Mouse (Mus musculus): ENCODE results near the gene Smurf2. TPM values are rescaled to one million over a fixed set of nuclear protein-coding genes. Genes with fewer than 3 reads are reported as not detected.

The Smurf2 gene
- total and polyA plus RNA-seq, 3 experiments, result 2.2 to 28.1 (median 20.0) TPM

DNA sequence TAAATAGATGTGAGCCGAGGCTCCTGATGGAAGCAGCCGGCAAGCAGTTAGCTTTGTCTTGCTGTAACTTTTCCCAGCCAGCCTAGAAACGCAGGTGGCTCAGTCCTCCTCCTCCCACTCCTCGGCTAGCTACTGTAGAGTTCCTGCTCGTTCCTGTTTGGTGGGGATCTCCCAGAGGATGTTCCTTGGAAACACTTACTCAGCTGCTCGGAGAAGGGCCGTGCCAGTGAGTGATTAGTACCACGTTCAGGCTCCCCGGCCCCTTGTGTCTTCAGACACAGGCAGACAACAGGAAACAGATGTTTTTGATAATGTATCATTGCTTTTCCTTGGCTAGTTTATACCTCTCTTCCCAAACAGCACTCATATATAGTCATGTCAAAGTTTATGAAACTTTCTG, 124.8 kb downstream of the Smurf2 start:
- ATAC-seq (ENCODE audit: extremely low read depth, insufficient number of reproducible peaks, low FRiP score, poor library complexity, severe bottlenecking), result no peak
- H3K27me3 ChIP-seq (ENCODE audit: insufficient read depth, low read length), result no peaks in the 10 kb centered on the region
- 0 out of 2 replicates have a peak, but pooled peaks cover 2% of the 10 kb centered on the region for H3K9me3 ChIP-seq (replicated peaks)
- H3K36me3 ChIP-seq (replicated peaks), result peaks cover 87% of the 10 kb centered on the region
- no peak for DNase-seq (ENCODE audit: low spot score)
- H3K4me3 ChIP-seq (ENCODE audit: low read depth, low read length), result no peak overlapping the region
- peaks cover 9% of the 10 kb centered on the region for H3K4me1 ChIP-seq (ENCODE audit: insufficient read depth, low read depth, low read length)
- no peak for TF ChIP-seq GATA2 (IDR thresholded peaks at IDR 0.05; ENCODE audit: borderline replicate concordance, low read depth, low read length)

GRCm38 (mm10) chr11:106793846-106794245, 126.7 kb downstream of the Smurf2 start:
- TF ChIP-seq CTCF (IDR thresholded peaks at IDR 0.05; ENCODE audit: low read depth, low read length) (no peak), GATA1 (IDR thresholded peaks at IDR 0.05; ENCODE audit: borderline replicate concordance, low read length) (no peak), TAL1 (conservative IDR thresholded peaks at IDR 0.05; ENCODE audit: low read depth, low read length) (no peak), GATA2 (IDR thresholded peaks at IDR 0.05; ENCODE audit: borderline replicate concordance, low read depth, low read length) (no peak)
- H3K36me3 ChIP-seq (replicated peaks), result peaks cover 70% of the 10 kb centered on the region
- ATAC-seq (ENCODE audit: extremely low read depth, insufficient number of reproducible peaks, low FRiP score, poor library complexity, severe bottlenecking), result no peak
- peaks cover 13% of the 10 kb centered on the region for H3K4me1 ChIP-seq (ENCODE audit: insufficient read depth, low read depth, low read length)
- no peak overlapping the region for H3K4me3 ChIP-seq (ENCODE audit: low read depth, low read length)
- H3K27me3 ChIP-seq (ENCODE audit: insufficient read depth, low read length), result no peaks in the 10 kb centered on the region
- 0 out of 2 replicates have a peak, but pooled peaks cover 2% of the 10 kb centered on the region for H3K9me3 ChIP-seq (replicated peaks)
- DNase-seq (ENCODE audit: low spot score), result no peak

DNA sequence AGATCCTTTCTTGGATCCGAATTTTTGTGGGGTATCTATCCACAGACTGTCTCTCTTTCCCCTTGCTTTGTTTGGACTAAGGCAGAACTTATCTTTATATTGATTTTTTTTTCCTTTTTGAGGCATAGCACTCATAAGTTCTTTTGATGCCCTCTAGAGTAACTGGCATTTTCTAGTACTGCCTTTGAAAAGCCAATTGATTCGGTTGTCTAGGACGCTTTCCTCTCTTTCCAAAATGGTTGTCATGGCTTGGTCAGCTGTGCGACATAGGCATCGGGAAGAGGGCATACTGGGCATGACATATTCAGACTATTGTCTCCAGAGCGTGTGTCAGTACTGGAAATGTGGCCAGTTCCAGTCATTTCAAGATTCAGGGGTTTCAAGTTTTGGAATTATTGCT, 130.9 kb downstream of the Smurf2 start:
- H3K4me3 ChIP-seq (ENCODE audit: low read depth, low read length), result peak overlapping the region; percentile 82
- peak; percentile 20 for DNase-seq (ENCODE audit: low spot score)
- TF ChIP-seq TAL1 (conservative IDR thresholded peaks at IDR 0.05; ENCODE audit: low read depth, low read length) (no peak), POLR2AphosphoS5 (IDR thresholded peaks at IDR 0.05; ENCODE audit: insufficient replicate concordance, low read depth, low read length) (no peak), GATA1 (IDR thresholded peaks at IDR 0.05; ENCODE audit: borderline replicate concordance, low read length) (no peak), GATA2 (IDR thresholded peaks at IDR 0.05; ENCODE audit: borderline replicate concordance, low read depth, low read length) (no peak), CTCF (IDR thresholded peaks at IDR 0.05; ENCODE audit: low read depth, low read length) (no peak)
- no peaks in the 10 kb centered on the region for H3K27me3 ChIP-seq (ENCODE audit: insufficient read depth, low read length)
- no peaks in the 10 kb centered on the region for H3K9me3 ChIP-seq (replicated peaks)
- H3K4me1 ChIP-seq (ENCODE audit: insufficient read depth, low read depth, low read length), result peaks cover 24% of the 10 kb centered on the region
- peaks cover 61% of the 10 kb centered on the region for H3K36me3 ChIP-seq (replicated peaks)
- no peak for ATAC-seq (ENCODE audit: extremely low read depth, insufficient number of reproducible peaks, low FRiP score, poor library complexity, severe bottlenecking)

DNA sequence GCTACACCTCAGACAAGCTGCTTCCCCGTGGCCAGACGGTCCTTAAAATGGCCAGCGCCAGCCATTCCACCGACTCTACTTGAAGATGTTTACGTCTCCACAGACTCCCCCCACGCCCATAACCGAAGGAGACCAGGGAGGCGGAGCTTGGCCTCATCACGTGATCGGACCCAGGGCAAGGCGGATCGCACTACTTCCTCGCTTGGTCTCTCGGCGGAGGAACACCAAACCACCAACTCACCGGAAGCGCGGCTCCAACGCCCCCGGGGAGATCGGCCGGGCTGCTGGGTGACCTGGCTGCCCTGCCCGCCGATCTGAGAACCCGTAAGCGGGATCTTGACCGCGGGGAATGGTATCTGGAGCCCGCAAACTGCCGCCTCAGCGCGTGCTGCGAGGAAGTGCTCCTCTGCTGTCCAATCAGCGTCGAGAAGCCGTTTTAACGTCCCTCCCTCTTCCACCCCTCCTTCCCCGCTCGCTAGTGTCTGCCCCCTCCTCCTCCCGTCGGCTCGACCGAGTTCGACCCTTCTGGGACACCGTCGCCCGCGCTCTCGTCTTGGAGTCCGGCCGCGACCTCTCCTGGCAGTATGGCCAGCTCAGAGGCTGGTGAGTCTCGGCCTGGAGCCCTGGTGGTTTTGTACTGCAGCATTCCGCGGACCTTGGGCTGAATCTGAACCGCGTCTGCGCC, 131.6 kb downstream of the Smurf2 start, which contains the start of the genes Ddx5 and Cep95:
Ddx5 (minus strand) TSS at position 411 of the 685 bp plus-strand sequence.
Cep95 (plus strand) TSS at position 478 of the 685 bp plus-strand sequence.
- Histone ChIP-seq H3K27me3 (ENCODE audit: insufficient read depth, low read length) (no peaks in the 10 kb centered on the region), H3K9me3 (replicated peaks) (no peaks in the 10 kb centered on the region), H3K4me1 (ENCODE audit: insufficient read depth, low read depth, low read length) (peaks cover 27% of the 10 kb centered on the region), H3K36me3 (replicated peaks) (peaks cover 61% of the 10 kb centered on the region), H3K4me3 (ENCODE audit: low read depth, low read length) (peak within 1 kb of the TSS; percentile 82)
- peak; percentile 95 for DNase-seq (ENCODE audit: low spot score)
- ATAC-seq (ENCODE audit: extremely low read depth, insufficient number of reproducible peaks, low FRiP score, poor library complexity, severe bottlenecking), result peak; percentile 76
- TF ChIP-seq CTCF (IDR thresholded peaks at IDR 0.05; ENCODE audit: low read depth, low read length) (no peak), TAL1 (conservative IDR thresholded peaks at IDR 0.05; ENCODE audit: low read depth, low read length) (no peak), GATA2 (IDR thresholded peaks at IDR 0.05; ENCODE audit: borderline replicate concordance, low read depth, low read length) (no peak), POLR2AphosphoS5 (IDR thresholded peaks at IDR 0.05; ENCODE audit: insufficient replicate concordance, low read depth, low read length) (no peak), GATA1 (IDR thresholded peaks at IDR 0.05; ENCODE audit: borderline replicate concordance, low read length) (no peak)

DNA sequence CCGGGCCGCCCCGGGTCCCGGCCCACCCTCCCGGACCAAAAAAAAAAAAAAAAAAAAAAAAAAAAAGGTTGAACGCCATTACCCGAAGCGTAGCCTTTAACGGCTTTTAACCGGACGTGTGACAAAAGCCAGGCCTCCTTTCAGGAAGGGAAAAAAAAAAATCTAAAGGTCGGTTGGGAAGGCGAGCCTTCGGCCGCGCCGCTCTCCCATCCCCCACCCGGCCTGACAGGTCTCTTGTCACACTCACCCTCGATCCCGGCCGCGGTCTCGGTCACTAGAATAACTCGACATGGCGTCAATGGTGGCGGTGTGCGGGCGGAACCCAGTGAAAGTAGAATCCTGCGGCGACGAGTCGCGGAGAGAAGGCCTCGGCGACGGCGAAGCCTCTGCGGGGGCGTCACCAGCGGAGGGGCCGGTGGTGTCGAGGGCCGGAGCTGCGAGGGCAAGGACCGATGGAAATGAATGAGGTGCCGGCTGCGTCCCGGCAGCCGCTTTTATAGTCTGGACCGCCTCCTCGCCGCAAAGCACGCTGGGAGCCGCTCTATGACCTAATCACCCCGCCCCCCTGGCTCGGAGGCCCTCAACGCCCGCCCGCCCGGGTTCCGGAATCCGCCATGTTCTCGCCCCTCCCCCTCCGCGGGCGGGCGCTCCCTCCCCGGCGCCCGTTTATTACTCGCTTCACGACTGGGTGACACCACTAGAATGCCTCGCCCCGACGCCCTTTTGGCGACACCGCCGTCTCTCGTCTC, 132.3 kb downstream of the Smurf2 start:
- no peaks in the 10 kb centered on the region for H3K9me3 ChIP-seq (replicated peaks)
- DNase-seq (ENCODE audit: low spot score) (peak; percentile 92), ATAC-seq (ENCODE audit: extremely low read depth, insufficient number of reproducible peaks, low FRiP score, poor library complexity, severe bottlenecking) (peak; percentile 46)
- no peaks in the 10 kb centered on the region for H3K27me3 ChIP-seq (ENCODE audit: insufficient read depth, low read length)
- peak overlapping the region; percentile 82 for H3K4me3 ChIP-seq (ENCODE audit: low read depth, low read length)
- no peak for TF ChIP-seq GATA1 (IDR thresholded peaks at IDR 0.05; ENCODE audit: borderline replicate concordance, low read length)
- peak; percentile 97 for TF ChIP-seq POLR2AphosphoS5 (IDR thresholded peaks at IDR 0.05; ENCODE audit: insufficient replicate concordance, low read depth, low read length)
- peaks cover 61% of the 10 kb centered on the region for H3K36me3 ChIP-seq (replicated peaks)
- H3K4me1 ChIP-seq (ENCODE audit: insufficient read depth, low read depth, low read length), result peaks cover 34% of the 10 kb centered on the region

GRCm38 (mm10) chr11:106787131-106788025, 133.1 kb downstream of the Smurf2 start:
- H3K4me1 ChIP-seq (ENCODE audit: insufficient read depth, low read depth, low read length), result peaks cover 42% of the 10 kb centered on the region
- peak overlapping the region; percentile 82 for H3K4me3 ChIP-seq (ENCODE audit: low read depth, low read length)
- no peaks in the 10 kb centered on the region for H3K9me3 ChIP-seq (replicated peaks)
- DNase-seq (ENCODE audit: low spot score), result peak; percentile 71
- peaks cover 61% of the 10 kb centered on the region for H3K36me3 ChIP-seq (replicated peaks)
- TF ChIP-seq TAL1 (conservative IDR thresholded peaks at IDR 0.05; ENCODE audit: low read depth, low read length) (no peak), POLR2AphosphoS5 (IDR thresholded peaks at IDR 0.05; ENCODE audit: insufficient replicate concordance, low read depth, low read length) (peak; percentile 40; the same call in 1 of the 2 replicates)
- H3K27me3 ChIP-seq (ENCODE audit: insufficient read depth, low read length), result no peaks in the 10 kb centered on the region
- peak; percentile 22 for ATAC-seq (ENCODE audit: extremely low read depth, insufficient number of reproducible peaks, low FRiP score, poor library complexity, severe bottlenecking)
